Mouse (Mus musculus) CD8-positive naive resting alpha-beta T cell, adult 2 months (primary cell): Measurements from ENCODE around the gene Pomgnt2.
"Not testable (repeated sequence)": the region's sequence is repeated elsewhere in the genome, so short reads cannot be mapped to it uniquely, and the experiment has no call there.

Experiments
- DNase-seq, 2 experiments: peaks; one replicate each; pipeline ENCODE4 v3.0.0; 2022; ENCODE audit warnings: low read depth in 2 of 2, low spot score in 2 of 2

Pomgnt2 gene

GRCm38 (mm10) chr9:121997010-121997409 lies at the start of gene Pomgnt2:
Gene Pomgnt2 (minus strand): TSS chr9:121997110.
- DNase-seq = no peak

GRCm38 (mm10) chr9:122039848-122040247 lies 42.9 kb upstream of the Pomgnt2 start:
- no peak for DNase-seq

- no peak for DNase-seq
Observed at GRCm38 (mm10) chr9:122038631-122039030, 41.7 kb upstream of the Pomgnt2 start.

- no peak for DNase-seq
Observed at GRCm38 (mm10) chr9:122036496-122037054, 39.7 kb upstream of the Pomgnt2 start.

- no peak for DNase-seq
Observed at GRCm38 (mm10) chr9:122035807-122036206, 38.9 kb upstream of the Pomgnt2 start.

GRCm38 (mm10) chr9:122034949-122035348 lies 38.0 kb upstream of the Pomgnt2 start:
- DNase-seq = no peak

- DNase-seq = no peak
Observed at GRCm38 (mm10) chr9:122032071-122032470, 35.2 kb upstream of the Pomgnt2 start.

- no peak for DNase-seq
Observed at GRCm38 (mm10) chr9:122030706-122031105, 33.8 kb upstream of the Pomgnt2 start.

GRCm38 (mm10) chr9:122029765-122030164 lies 32.9 kb upstream of the Pomgnt2 start:
- no peak for DNase-seq

GRCm38 (mm10) chr9:122027914-122028745 lies 31.2 kb upstream of the Pomgnt2 start:
- no peak for DNase-seq

GRCm38 (mm10) chr9:122027081-122027913 lies 30.4 kb upstream of the Pomgnt2 start:
- DNase-seq = no peak

GRCm38 (mm10) chr9:122025855-122026590 lies 29.1 kb upstream of the Pomgnt2 start:
- DNase-seq = no peak

GRCm38 (mm10) chr9:122024419-122024818 lies 27.5 kb upstream of the Pomgnt2 start:
- no peak for DNase-seq

GRCm38 (mm10) chr9:122023873-122024272 lies 27.0 kb upstream of the Pomgnt2 start:
- DNase-seq = no peak

- DNase-seq = no peak
Observed at GRCm38 (mm10) chr9:122022776-122023175, 25.9 kb upstream of the Pomgnt2 start.

- no peak for DNase-seq
Observed at GRCm38 (mm10) chr9:122021581-122021980, 24.7 kb upstream of the Pomgnt2 start.

GRCm38 (mm10) chr9:122021171-122021570 lies 24.3 kb upstream of the Pomgnt2 start:
- DNase-seq = not testable (repeated sequence)

GRCm38 (mm10) chr9:122020321-122020720 lies 23.4 kb upstream of the Pomgnt2 start:
- DNase-seq = no peak

- no peak for DNase-seq
Observed at GRCm38 (mm10) chr9:122018782-122019395, 22.0 kb upstream of the Pomgnt2 start.

- DNase-seq = no peak
Observed at GRCm38 (mm10) chr9:122018079-122018478, 21.2 kb upstream of the Pomgnt2 start.

GRCm38 (mm10) chr9:122014241-122014667 lies 17.3 kb upstream of the Pomgnt2 start:
- peak; percentile 55 to 72 for DNase-seq
